Mouse (Mus musculus): ENCODE measurements around the gene Recql. TPM values are rescaled to one million over a fixed set of nuclear protein-coding genes. Genes with fewer than 3 reads are reported as not detected.

Recql gene
- 16.6 and 18.0 TPM in 2 replicates for polyA plus RNA-seq (2015; fragmentation: Nextera tagmentation; extraction: Ambion mirVana)

DNA sequence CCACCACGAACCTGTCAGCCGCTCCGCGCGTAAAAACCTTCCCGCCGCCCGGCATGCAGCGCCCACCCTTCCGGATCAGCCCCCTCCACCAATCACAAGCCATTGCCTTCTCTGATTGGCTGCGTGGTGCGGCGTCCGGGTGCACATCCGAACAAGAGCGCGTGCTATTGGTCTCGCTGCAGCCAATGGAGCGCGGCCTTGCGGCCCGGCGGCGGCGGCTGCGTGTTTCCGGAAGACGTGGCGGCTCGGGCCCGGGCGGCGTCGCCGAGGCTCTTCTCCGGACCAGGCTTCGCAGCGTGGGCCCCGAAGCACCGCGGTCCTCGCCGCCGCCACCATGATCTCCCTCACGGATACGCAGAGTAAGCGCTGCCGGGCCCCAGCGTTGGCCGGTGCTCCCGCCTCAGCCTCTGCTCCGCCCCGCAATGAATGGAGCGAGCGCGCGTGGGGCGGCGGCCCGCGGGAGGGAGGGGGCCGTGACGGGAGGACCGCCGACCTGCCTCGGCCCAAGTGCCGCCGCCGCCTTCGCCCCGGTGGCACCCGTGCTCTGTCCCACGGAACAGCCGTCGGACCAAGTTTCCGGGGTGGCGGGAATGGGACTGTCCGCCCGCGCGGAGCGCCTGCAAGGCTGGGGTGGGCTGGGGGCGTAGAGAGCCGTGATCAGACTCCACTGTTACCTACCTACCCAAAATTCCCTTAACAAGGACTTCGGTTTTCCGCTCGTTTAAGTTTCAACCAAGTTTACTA is at the start of gene Recql, which contains the start of gene Golt1b:
Gene Recql (minus strand): TSS at position 77 of the 744 bp plus-strand sequence.
Gene Golt1b (plus strand): TSS at position 211 of the 744 bp plus-strand sequence.
- WGBS: under 1% methylated on average over 78 of the region's 87 CpGs
- H3K36me3 ChIP-seq (ENCODE audit: control insufficient read depth, insufficient read depth, low read length): no peaks in the 10 kb centered on the region
- no peaks in the 10 kb centered on the region for H3K27me3 ChIP-seq (replicated peaks; ENCODE audit: control insufficient read depth, insufficient read depth, low read length)
- peaks cover 7% of the 10 kb centered on the region for H3K4me1 ChIP-seq (ENCODE audit: control insufficient read depth, insufficient read depth, low read length)
- H3K27ac ChIP-seq (ENCODE audit: low read length): 0 out of 2 replicates have a peak within 1 kb of the TSS, but pooled peaks have one; percentile 33
- H3K4me3 ChIP-seq (ENCODE audit: low read length): peak within 1 kb of the TSS; percentile 84
- peak within 1 kb of the TSS; percentile 88 for H3K9ac ChIP-seq (ENCODE audit: low read depth, low read length)
- peak within 1 kb of the TSS; percentile 76 for H3K4me2 ChIP-seq (ENCODE audit: low read depth, low read length)
- ATAC-seq: peak; percentile 100
- H3K9me3 ChIP-seq (ENCODE audit: control insufficient read depth, low read length): no peaks in the 10 kb centered on the region

DNA sequence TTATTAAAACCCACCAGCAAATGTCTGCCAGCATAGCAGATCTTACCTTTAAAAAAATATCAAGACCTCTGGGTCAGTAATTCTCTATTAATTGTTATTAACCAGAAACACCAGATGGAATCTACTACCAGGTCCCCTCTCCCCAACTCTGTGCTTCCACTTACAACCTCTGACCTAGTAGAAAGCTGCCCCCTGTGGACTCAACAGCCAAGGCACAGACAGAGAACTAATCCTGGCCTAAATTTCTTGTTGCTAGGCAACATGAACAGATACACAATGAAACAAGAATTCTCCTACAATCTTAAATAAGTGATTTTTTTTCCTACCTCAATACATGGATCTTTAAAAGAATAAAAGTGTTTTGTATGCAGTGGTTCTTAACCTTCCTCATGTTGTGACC is 42.2 kb upstream of the Recql start:
- H3K4me2 ChIP-seq (ENCODE audit: low read depth, low read length): no peak overlapping the region
- no peaks in the 10 kb centered on the region for H3K9me3 ChIP-seq (ENCODE audit: control insufficient read depth, low read length)
- H3K4me1 ChIP-seq (ENCODE audit: control insufficient read depth, insufficient read depth, low read length): no peaks in the 10 kb centered on the region
- no peak overlapping the region for H3K4me3 ChIP-seq (ENCODE audit: low read length)
- H3K27me3 ChIP-seq (replicated peaks; ENCODE audit: control insufficient read depth, insufficient read depth, low read length): no peaks in the 10 kb centered on the region
- no peak for ATAC-seq
- no peak overlapping the region for H3K27ac ChIP-seq (ENCODE audit: low read length)
- H3K9ac ChIP-seq (ENCODE audit: low read depth, low read length): no peak overlapping the region
- no peaks in the 10 kb centered on the region for H3K36me3 ChIP-seq (ENCODE audit: control insufficient read depth, insufficient read depth, low read length)

DNA sequence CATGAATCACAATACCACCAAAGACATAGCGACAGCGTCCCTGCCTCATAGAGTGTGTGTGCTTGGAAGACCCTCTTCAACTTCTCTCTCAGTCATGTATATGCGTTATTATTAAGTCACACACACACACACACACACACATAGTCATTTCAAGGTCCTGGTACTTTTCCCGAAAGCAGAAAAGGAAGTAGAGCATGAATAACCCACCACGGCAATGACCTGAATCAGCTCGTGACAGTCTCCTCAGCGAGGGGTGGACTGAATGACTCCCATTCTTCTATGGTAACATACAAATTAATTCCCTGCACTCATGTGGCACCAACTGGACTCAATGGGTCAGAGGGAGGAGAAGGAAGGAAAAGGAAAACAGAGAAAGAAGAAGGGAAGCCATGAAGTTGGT is 38.1 kb upstream of the Recql start:
- H3K36me3 ChIP-seq (ENCODE audit: control insufficient read depth, insufficient read depth, low read length): no peaks in the 10 kb centered on the region

DNA sequence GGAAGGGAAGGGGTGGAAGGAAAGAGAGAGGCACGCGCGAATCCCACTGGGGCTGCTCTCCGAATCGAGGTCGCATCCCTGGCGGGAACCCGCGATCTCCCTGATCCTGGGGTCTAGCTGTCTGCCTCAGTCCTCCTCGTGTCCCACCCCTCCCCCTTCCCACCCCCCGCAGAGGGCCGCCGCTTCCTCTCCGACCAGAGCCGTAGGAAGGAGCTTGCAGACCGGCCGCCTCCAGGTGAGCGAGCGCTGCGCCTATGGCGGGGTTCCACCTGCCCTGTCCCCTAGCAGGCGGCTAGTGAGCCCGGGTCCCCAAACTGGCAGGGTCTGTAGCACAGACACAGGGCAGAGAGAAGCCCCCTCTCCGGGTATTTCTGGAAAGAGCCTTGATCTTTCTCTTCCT is 27.7 kb upstream of the Recql start:
- WGBS: 2% methylated on average over 24 of the region's 24 CpGs
- H3K9ac ChIP-seq (ENCODE audit: low read depth, low read length): no peak overlapping the region
- H3K4me1 ChIP-seq (ENCODE audit: control insufficient read depth, insufficient read depth, low read length): 0 out of 2 replicates have a peak, but pooled peaks cover 3% of the 10 kb centered on the region
- H3K27me3 ChIP-seq (replicated peaks; ENCODE audit: control insufficient read depth, insufficient read depth, low read length): peaks cover 13% of the 10 kb centered on the region; the same call in 1 of the 2 replicates
- no peak overlapping the region for H3K27ac ChIP-seq (ENCODE audit: low read length)
- no peaks in the 10 kb centered on the region for H3K36me3 ChIP-seq (ENCODE audit: control insufficient read depth, insufficient read depth, low read length)
- no peak for ATAC-seq
- H3K4me3 ChIP-seq (ENCODE audit: low read length): peak overlapping the region; percentile 33
- H3K4me2 ChIP-seq (ENCODE audit: low read depth, low read length): peak overlapping the region; percentile 52
- H3K9me3 ChIP-seq (ENCODE audit: control insufficient read depth, low read length): no peaks in the 10 kb centered on the region

More for the DNA sequence above, 38.1 kb upstream of the Recql start:
- no peaks in the 10 kb centered on the region for H3K9me3 ChIP-seq (ENCODE audit: control insufficient read depth, low read length)
- ATAC-seq: no peak
- H3K27ac ChIP-seq (ENCODE audit: low read length): no peak overlapping the region
- no peak overlapping the region for H3K4me3 ChIP-seq (ENCODE audit: low read length)
- H3K4me1 ChIP-seq (ENCODE audit: control insufficient read depth, insufficient read depth, low read length): no peaks in the 10 kb centered on the region
- H3K27me3 ChIP-seq (replicated peaks; ENCODE audit: control insufficient read depth, insufficient read depth, low read length): no peaks in the 10 kb centered on the region
- no peak overlapping the region for H3K9ac ChIP-seq (ENCODE audit: low read depth, low read length)
- WGBS: 76% methylated on average over 7 of the region's 7 CpGs
- no peak overlapping the region for H3K4me2 ChIP-seq (ENCODE audit: low read depth, low read length)

DNA sequence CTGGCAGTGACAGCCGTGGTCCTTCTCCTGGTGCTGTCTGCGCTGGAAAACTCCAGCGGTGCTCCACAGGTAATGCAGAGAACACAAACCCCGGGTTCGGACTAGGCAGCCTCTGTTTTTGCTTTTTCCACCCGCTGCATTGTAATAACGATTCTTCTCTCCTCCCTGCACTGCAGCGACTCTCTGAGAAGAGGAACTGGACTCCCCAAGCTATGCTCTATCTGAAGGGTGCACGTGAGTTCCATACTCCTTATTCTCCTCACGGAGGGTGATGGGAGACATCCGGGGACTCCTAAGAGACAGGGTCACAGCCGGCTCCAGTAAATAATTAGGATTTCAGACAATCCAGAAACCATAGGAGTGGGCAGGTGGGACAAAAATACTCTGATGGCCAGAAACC is 27.0 kb upstream of the Recql start:
- Histone ChIP-seq H3K9me3 (ENCODE audit: control insufficient read depth, low read length) (no peaks in the 10 kb centered on the region), H3K36me3 (ENCODE audit: control insufficient read depth, insufficient read depth, low read length) (no peaks in the 10 kb centered on the region), H3K4me2 (ENCODE audit: low read depth, low read length) (no peak overlapping the region), H3K9ac (ENCODE audit: low read depth, low read length) (no peak overlapping the region), H3K4me1 (ENCODE audit: control insufficient read depth, insufficient read depth, low read length) (0 out of 2 replicates have a peak, but pooled peaks cover 3% of the 10 kb centered on the region), H3K4me3 (ENCODE audit: low read length) (no peak overlapping the region), H3K27me3 (replicated peaks; ENCODE audit: control insufficient read depth, insufficient read depth, low read length) (peaks cover 13% of the 10 kb centered on the region; the same call in 1 of the 2 replicates), H3K27ac (ENCODE audit: low read length) (no peak overlapping the region)
- no peak for ATAC-seq
- 19% methylated on average over 12 of the region's 12 CpGs for WGBS

DNA sequence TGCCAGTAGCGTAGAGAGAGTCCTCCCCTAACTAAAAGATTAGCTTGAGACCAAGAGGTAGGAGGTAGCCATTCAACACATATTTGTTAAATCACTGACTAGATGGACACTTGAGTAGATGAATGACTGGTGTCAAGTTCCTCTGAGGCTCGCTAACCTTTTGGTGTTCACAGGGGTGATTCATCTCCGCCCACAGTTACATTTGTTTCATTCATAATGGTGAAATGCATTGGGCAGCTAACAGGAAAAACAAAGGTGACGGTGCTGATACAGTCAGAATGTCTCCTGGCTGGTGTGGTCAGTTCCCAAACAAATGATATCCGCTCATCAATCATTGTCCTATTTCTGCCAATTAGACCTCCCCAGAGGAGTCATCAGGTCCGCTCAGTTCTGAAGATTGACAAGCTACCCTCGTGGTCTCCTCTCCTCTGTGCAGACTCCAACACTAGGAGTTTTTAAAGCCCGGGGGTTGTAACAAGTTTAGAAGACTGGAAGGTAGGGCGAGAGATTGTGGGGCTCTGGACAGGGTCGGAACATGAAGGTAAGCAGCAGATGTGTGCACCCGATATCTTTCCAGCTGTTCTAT is 26.1 kb upstream of the Recql start, which contains the start of gene Spx:
Gene Spx (plus strand): TSS at position 536 of the 586 bp plus-strand sequence.
- Histone ChIP-seq H3K4me2 (ENCODE audit: low read depth, low read length) (no peak within 1 kb of the TSS), H3K27ac (ENCODE audit: low read length) (no peak within 1 kb of the TSS), H3K9ac (ENCODE audit: low read depth, low read length) (no peak within 1 kb of the TSS), H3K4me3 (ENCODE audit: low read length) (no peak within 1 kb of the TSS), H3K4me1 (ENCODE audit: control insufficient read depth, insufficient read depth, low read length) (0 out of 2 replicates have a peak, but pooled peaks cover 3% of the 10 kb centered on the region), H3K27me3 (replicated peaks; ENCODE audit: control insufficient read depth, insufficient read depth, low read length) (peaks cover 13% of the 10 kb centered on the region; the same call in 1 of the 2 replicates), H3K36me3 (ENCODE audit: control insufficient read depth, insufficient read depth, low read length) (no peaks in the 10 kb centered on the region), H3K9me3 (ENCODE audit: control insufficient read depth, low read length) (no peaks in the 10 kb centered on the region)
- 61% methylated on average over 11 of the region's 11 CpGs for WGBS
- no peak for ATAC-seq

DNA sequence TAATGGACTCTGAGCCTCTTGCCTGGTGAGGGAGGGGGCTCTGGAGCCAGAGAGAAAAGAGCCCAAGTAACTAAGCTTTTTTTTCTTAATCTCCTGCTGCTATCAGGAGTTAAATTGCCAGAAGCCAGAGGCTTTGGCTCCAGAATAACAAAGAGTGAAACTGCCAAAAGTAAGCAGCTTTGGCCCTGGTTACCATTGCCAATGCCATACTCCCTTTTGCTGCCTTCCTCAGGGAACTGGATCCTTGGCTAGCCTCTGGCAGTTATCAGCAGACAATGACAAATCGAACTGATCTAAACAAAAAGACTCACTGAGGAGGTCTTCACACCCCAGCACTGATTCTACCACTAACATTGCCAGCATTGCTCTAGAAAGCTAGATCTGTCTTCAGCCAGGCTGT is 24.3 kb upstream of the Recql start:
- Histone ChIP-seq H3K4me1 (ENCODE audit: control insufficient read depth, insufficient read depth, low read length) (0 out of 2 replicates have a peak, but pooled peaks cover 3% of the 10 kb centered on the region), H3K9ac (ENCODE audit: low read depth, low read length) (no peak overlapping the region), H3K4me2 (ENCODE audit: low read depth, low read length) (no peak overlapping the region), H3K27me3 (replicated peaks; ENCODE audit: control insufficient read depth, insufficient read depth, low read length) (peaks cover 13% of the 10 kb centered on the region; the same call in 1 of the 2 replicates), H3K4me3 (ENCODE audit: low read length) (no peak overlapping the region), H3K9me3 (ENCODE audit: control insufficient read depth, low read length) (no peaks in the 10 kb centered on the region), H3K27ac (ENCODE audit: low read length) (no peak overlapping the region), H3K36me3 (ENCODE audit: control insufficient read depth, insufficient read depth, low read length) (no peaks in the 10 kb centered on the region)
- 24% methylated on average over 1 of the region's 1 CpGs for WGBS
- ATAC-seq: no peak

DNA sequence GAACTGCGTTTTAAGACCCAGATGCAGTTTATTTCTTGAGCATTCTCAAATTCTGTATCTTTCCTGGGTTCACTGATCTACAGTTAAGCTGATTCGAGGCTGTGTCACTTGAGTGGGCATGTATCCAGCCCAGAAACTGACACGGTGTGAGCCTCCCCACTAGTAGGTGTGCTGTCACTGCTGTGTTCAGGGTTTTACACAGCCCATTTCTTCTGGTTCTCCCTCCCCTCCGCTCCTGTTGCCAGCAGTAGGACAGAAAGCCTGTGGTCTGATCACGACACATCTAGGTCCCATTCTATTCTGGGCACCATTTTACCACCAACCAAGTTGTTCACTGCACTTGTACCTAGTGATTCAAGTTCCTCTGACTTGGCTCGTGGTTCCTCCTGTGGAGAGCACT is 8.9 kb upstream of the Recql start:
- no peak for ATAC-seq
- 91% methylated on average over 6 of the region's 6 CpGs for WGBS
- Histone ChIP-seq H3K4me2 (ENCODE audit: low read depth, low read length) (no peak overlapping the region), H3K4me3 (ENCODE audit: low read length) (no peak overlapping the region), H3K4me1 (ENCODE audit: control insufficient read depth, insufficient read depth, low read length) (no peaks in the 10 kb centered on the region), H3K36me3 (ENCODE audit: control insufficient read depth, insufficient read depth, low read length) (0 out of 2 replicates have a peak, but pooled peaks cover 5% of the 10 kb centered on the region), H3K27me3 (replicated peaks; ENCODE audit: control insufficient read depth, insufficient read depth, low read length) (no peaks in the 10 kb centered on the region), H3K9me3 (ENCODE audit: control insufficient read depth, low read length) (no peaks in the 10 kb centered on the region), H3K27ac (ENCODE audit: low read length) (no peak overlapping the region), H3K9ac (ENCODE audit: low read depth, low read length) (no peak overlapping the region)

DNA sequence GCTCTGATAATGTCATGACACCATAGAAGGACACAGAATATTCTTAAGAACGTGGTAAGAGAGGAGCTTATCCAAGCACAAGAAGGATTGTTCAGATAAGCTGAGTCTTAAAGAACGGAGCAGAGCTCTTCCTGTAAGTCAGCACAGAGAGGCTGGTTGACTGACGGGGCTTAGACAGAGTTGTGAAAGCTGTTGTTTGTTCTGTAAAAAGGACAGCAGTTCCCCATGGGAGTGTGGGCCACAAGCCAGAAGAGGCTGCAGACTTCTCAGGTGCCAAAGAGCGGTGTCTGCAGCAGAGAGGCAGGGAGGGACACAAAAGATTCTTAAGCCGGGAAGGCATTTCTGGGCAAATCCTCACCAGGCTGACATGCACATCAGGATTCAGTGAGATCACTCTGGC is 7.8 kb upstream of the Recql start:
- Histone ChIP-seq H3K27me3 (replicated peaks; ENCODE audit: control insufficient read depth, insufficient read depth, low read length) (no peaks in the 10 kb centered on the region), H3K9ac (ENCODE audit: low read depth, low read length) (no peak overlapping the region), H3K4me2 (ENCODE audit: low read depth, low read length) (no peak overlapping the region), H3K4me3 (ENCODE audit: low read length) (no peak overlapping the region), H3K27ac (ENCODE audit: low read length) (no peak overlapping the region), H3K36me3 (ENCODE audit: control insufficient read depth, insufficient read depth, low read length) (0 out of 2 replicates have a peak, but pooled peaks cover 5% of the 10 kb centered on the region), H3K9me3 (ENCODE audit: control insufficient read depth, low read length) (no peaks in the 10 kb centered on the region), H3K4me1 (ENCODE audit: control insufficient read depth, insufficient read depth, low read length) (no peaks in the 10 kb centered on the region)
- no peak for ATAC-seq
- WGBS: 89% methylated on average over 5 of the region's 5 CpGs
